Mouse (Mus musculus) embryonic facial prominence, embryonic 14.5 days (tissue): ENCODE results near the gene Zfp420. TPM values are rescaled to one million over a fixed set of nuclear protein-coding genes. Genes with fewer than 3 reads are reported as not detected.
"Not testable (repeated sequence)": the region's sequence is repeated elsewhere in the genome, so short reads cannot be mapped to it uniquely, and the experiment has no call there.

Experiments
- ATAC-seq: fragments of 200-750 bp; cut with Nextera tagmentation; 2 replicates; pipeline ENCODE4 v1.8.0; 2017; ENCODE audit warnings: low read depth, moderate number of reproducible peaks, moderate TSS enrichment
- DNase-seq: peaks from one replicate; pipeline ENCODE4 v3.0.0-alpha.2; 2015; ENCODE audit warnings: low spot score
- H3K27ac ChIP-seq: fragments of 300-500 bp; sonication (generic); replicated peaks from 2 replicates; pipeline ENCODE4 v1.5.1; 2014; ENCODE audit warnings: low read depth, mild to moderate bottlenecking, low read length, moderate library complexity
- H3K27me3 ChIP-seq: fragments of 300-500 bp; sonication (generic); replicated peaks from 2 replicates; pipeline ENCODE4 v1.6.1; 2014; ENCODE audit warnings: low read length; ENCODE audit not compliant: control insufficient read depth, insufficient read depth
- H3K36me3 ChIP-seq: fragments of 300-500 bp; sonication (generic); 2 replicates; pipeline ENCODE4 v1.6.1; 2014; ENCODE audit warnings: low read length, mixed read lengths; ENCODE audit not compliant: control insufficient read depth, insufficient read depth
- H3K4me1 ChIP-seq: fragments of 300-500 bp; sonication (generic); 2 replicates; pipeline ENCODE4 v1.6.1; 2014; ENCODE audit warnings: antibody characterized with exemption, low read length; ENCODE audit not compliant: control insufficient read depth, insufficient read depth
- H3K4me2 ChIP-seq: fragments of 300-500 bp; sonication (generic); 2 replicates; pipeline ENCODE4 v1.6.1; 2014; ENCODE audit warnings: low read depth, mild to moderate bottlenecking, low read length, moderate library complexity, mixed read lengths
- H3K4me3 ChIP-seq: fragments of 300-500 bp; sonication (generic); 2 replicates; pipeline ENCODE4 v1.5.1; 2014; ENCODE audit warnings: low read depth, mild to moderate bottlenecking, low read length
- H3K9ac ChIP-seq: fragments of 300-500 bp; sonication (generic); 2 replicates; pipeline ENCODE4 v1.6.1; 2014; ENCODE audit warnings: low read depth, mild to moderate bottlenecking, low read length, moderate library complexity, mixed read lengths
- H3K9me3 ChIP-seq: fragments of 300-500 bp; sonication (generic); 2 replicates; pipeline ENCODE4 v1.6.1; 2016; ENCODE audit warnings: low read length; ENCODE audit not compliant: control insufficient read depth
- WGBS: fragments of 180-500 bp; shearing (Covaris S2); extraction: QIAGEN DNeasy Blood & Tissue Kit; methylation state at CpG from one replicate; pipeline ENCODE4 v1.1.7; 2014; 5-methylcytosine and 5-hydroxymethylcytosine counted together
- polyA plus RNA-seq: library from polyadenylated mRNA; unstranded; fragments of >200 nt; fragmentation: Nextera tagmentation; extraction: Ambion mirVana; gene quantifications from 2 replicates; pipeline ENCODE4 v1.2.1, GENCODE M21; 2014

Zfp420 gene
- polyA plus RNA-seq, 1 experiment from 2014 or later: 6.4 TPM

GRCm38 (mm10) chr7:29877561-29877960, 17.8 kb downstream of the Zfp420 start:
- not testable (repeated sequence) for DNase-seq

GRCm38 (mm10) chr7:29880056-29880455, 20.3 kb downstream of the Zfp420 start:
- H3K9ac ChIP-seq: no peak overlapping the region
- no peak overlapping the region for H3K27ac ChIP-seq
- ATAC-seq: peak; percentile 88
- peaks cover 37% of the 10 kb centered on the region for H3K9me3 ChIP-seq
- no peak overlapping the region for H3K4me3 ChIP-seq
- no peaks in the 10 kb centered on the region for H3K27me3 ChIP-seq
- no peak overlapping the region for H3K4me2 ChIP-seq
- H3K36me3 ChIP-seq: peaks cover 24% of the 10 kb centered on the region
- 53% methylated on average over 7 of the region's 7 CpGs for WGBS
- DNase-seq: peak; percentile 79
- no peaks in the 10 kb centered on the region for H3K4me1 ChIP-seq

More at GRCm38 (mm10) chr7:29877561-29877960, 17.8 kb downstream of the Zfp420 start:
- H3K4me2 ChIP-seq, ATAC-seq, H3K27ac ChIP-seq, H3K4me3 ChIP-seq, H3K27me3 ChIP-seq, H3K4me1 ChIP-seq, H3K9ac ChIP-seq: not testable (repeated sequence)
- Histone ChIP-seq H3K36me3 (peaks cover 43% of the 10 kb centered on the region), H3K9me3 (peaks cover 44% of the 10 kb centered on the region)
- WGBS: 91% methylated on average over 9 of the region's 9 CpGs

GRCm38 (mm10) chr7:29880916-29881315, 21.1 kb downstream of the Zfp420 start:
- H3K27ac ChIP-seq: no peak overlapping the region
- H3K4me2 ChIP-seq: no peak overlapping the region
- H3K9me3 ChIP-seq: peaks cover 33% of the 10 kb centered on the region
- no peaks in the 10 kb centered on the region for H3K27me3 ChIP-seq
- no peak for DNase-seq
- H3K36me3 ChIP-seq: peaks cover 16% of the 10 kb centered on the region
- ATAC-seq: no peak
- H3K9ac ChIP-seq: no peak overlapping the region
- H3K4me3 ChIP-seq: no peak overlapping the region
- 91% methylated on average over 7 of the region's 7 CpGs for WGBS
- no peaks in the 10 kb centered on the region for H3K4me1 ChIP-seq

GRCm38 (mm10) chr7:29890501-29890900, 30.7 kb downstream of the Zfp420 start:
- WGBS: 94% methylated on average over 7 of the region's 7 CpGs
- Histone ChIP-seq H3K4me3 (no peak overlapping the region), H3K9me3 (peaks cover 70% of the 10 kb centered on the region)

GRCm38 (mm10) chr7:29892756-29893155, 33.0 kb downstream of the Zfp420 start:
- no peaks in the 10 kb centered on the region for H3K27me3 ChIP-seq
- H3K36me3 ChIP-seq: peaks cover 77% of the 10 kb centered on the region
- H3K4me2 ChIP-seq: no peak overlapping the region
- DNase-seq (no peak), ATAC-seq (no peak)
- peaks cover 63% of the 10 kb centered on the region for H3K9me3 ChIP-seq
- no peaks in the 10 kb centered on the region for H3K4me1 ChIP-seq
- H3K9ac ChIP-seq: no peak overlapping the region
- no peak overlapping the region for H3K27ac ChIP-seq
- 94% methylated on average over 4 of the region's 4 CpGs for WGBS
- H3K4me3 ChIP-seq: no peak overlapping the region

More at GRCm38 (mm10) chr7:29890501-29890900, 30.7 kb downstream of the Zfp420 start:
- H3K4me1 ChIP-seq: no peaks in the 10 kb centered on the region
- H3K36me3 ChIP-seq: peaks cover 54% of the 10 kb centered on the region
- H3K9ac ChIP-seq: no peak overlapping the region
- no peak overlapping the region for H3K27ac ChIP-seq
- DNase-seq (no peak), ATAC-seq (no peak)
- no peaks in the 10 kb centered on the region for H3K27me3 ChIP-seq
- H3K4me2 ChIP-seq: no peak overlapping the region

GRCm38 (mm10) chr7:29898351-29898750, 38.6 kb downstream of the Zfp420 start:
- 96% methylated on average over 4 of the region's 4 CpGs for WGBS
- Histone ChIP-seq H3K9ac (no peak overlapping the region), H3K27ac (no peak overlapping the region), H3K4me2 (no peak overlapping the region), H3K4me1 (no peaks in the 10 kb centered on the region), H3K9me3 (peaks cover 43% of the 10 kb centered on the region), H3K4me3 (no peak overlapping the region), H3K36me3 (peaks cover 87% of the 10 kb centered on the region), H3K27me3 (no peaks in the 10 kb centered on the region)
- DNase-seq (no peak), ATAC-seq (no peak)

GRCm38 (mm10) chr7:29904101-29904500, 44.3 kb downstream of the Zfp420 start:
- WGBS: 93% methylated on average over 4 of the region's 4 CpGs
- ATAC-seq (no peak), DNase-seq (no peak)
- Histone ChIP-seq H3K4me3 (no peak overlapping the region), H3K27me3 (no peaks in the 10 kb centered on the region), H3K4me2 (no peak overlapping the region), H3K27ac (no peak overlapping the region), H3K4me1 (peaks cover under 1% of the 10 kb centered on the region), H3K9me3 (peaks cover 2% of the 10 kb centered on the region; the same call in 1 of the 2 replicates), H3K36me3 (peaks cover 36% of the 10 kb centered on the region), H3K9ac (no peak overlapping the region)

GRCm38 (mm10) chr7:29905966-29906681, 46.3 kb downstream of the Zfp420 start, which contains the start of gene Zfp27:
Zfp27 (minus strand) TSS chr7:29906572.
- peak; percentile 97 for DNase-seq
- H3K4me1 ChIP-seq: peaks cover 16% of the 10 kb centered on the region
- H3K9ac ChIP-seq: peak within 1 kb of the TSS; percentile 70
- H3K36me3 ChIP-seq: peaks cover 21% of the 10 kb centered on the region
- H3K4me2 ChIP-seq: peak within 1 kb of the TSS; percentile 63
- H3K9me3 ChIP-seq: no peaks in the 10 kb centered on the region
- peak; percentile 87 for ATAC-seq
- no peaks in the 10 kb centered on the region for H3K27me3 ChIP-seq
- under 1% methylated on average over 22 of the region's 22 CpGs for WGBS
- H3K4me3 ChIP-seq: peak within 1 kb of the TSS; percentile 61
- peak within 1 kb of the TSS; percentile 95 for H3K27ac ChIP-seq

- Histone ChIP-seq H3K27ac (peak overlapping the region; percentile 95), H3K27me3 (no peaks in the 10 kb centered on the region), H3K9me3 (no peaks in the 10 kb centered on the region), H3K4me3 (peak overlapping the region; percentile 61), H3K4me2 (peak overlapping the region; percentile 63), H3K36me3 (peaks cover 21% of the 10 kb centered on the region), H3K9ac (peak overlapping the region; percentile 70; the same call in 1 of the 2 replicates), H3K4me1 (peaks cover 16% of the 10 kb centered on the region)
- ATAC-seq: 0 out of 2 replicates have a peak, but pooled peaks have one; percentile 2
- DNase-seq: no peak
- 25% methylated on average over 8 of the region's 8 CpGs for WGBS
Measured at GRCm38 (mm10) chr7:29906682-29907058, 46.9 kb downstream of the Zfp420 start.
